Mouse (Mus musculus): ENCODE results near the gene Dpm3. TPM values are rescaled to one million over a fixed set of nuclear protein-coding genes. Genes with fewer than 3 reads are reported as not detected.

Dpm3 gene
- polyA plus RNA-seq, 1 experiment from 2014 or later, result 88.7 TPM

GRCm38 (mm10) chr3:89281579-89282290 lies 22.6 kb downstream of the Dpm3 start:
- WGBS, result 10% methylated on average over 20 of the region's 20 CpGs
- peak overlapping the region; percentile 81; the same call in 1 of the 2 replicates for H3K9ac ChIP-seq
- peak overlapping the region; percentile 92 for H3K27ac ChIP-seq
- no peaks in the 10 kb centered on the region for H3K9me3 ChIP-seq (replicated peaks)
- peak overlapping the region; percentile 98 for H3K4me2 ChIP-seq
- no peaks in the 10 kb centered on the region for H3K36me3 ChIP-seq
- no peak for ATAC-seq (replicated peaks; ENCODE audit: insufficient number of reproducible peaks, insufficient read depth, low FRiP score, low read depth)
- peak overlapping the region; percentile 70 for H3K4me3 ChIP-seq
- H3K27me3 ChIP-seq, result no peaks in the 10 kb centered on the region
- H3K4me1 ChIP-seq (replicated peaks), result peaks cover 47% of the 10 kb centered on the region

- Histone ChIP-seq H3K9ac (no peak overlapping the region), H3K4me2 (0 out of 2 replicates have a peak overlapping the region, but pooled peaks have one; percentile 98), H3K4me1 (replicated peaks) (peaks cover 42% of the 10 kb centered on the region), H3K4me3 (no peak overlapping the region), H3K27ac (no peak overlapping the region), H3K9me3 (replicated peaks) (no peaks in the 10 kb centered on the region), H3K36me3 (no peaks in the 10 kb centered on the region), H3K27me3 (no peaks in the 10 kb centered on the region)
- WGBS, result 23% methylated on average over 4 of the region's 4 CpGs
- ATAC-seq (replicated peaks; ENCODE audit: insufficient number of reproducible peaks, insufficient read depth, low FRiP score, low read depth), result no peak
Observed at GRCm38 (mm10) chr3:89282291-89282643, 23.1 kb downstream of the Dpm3 start.

GRCm38 (mm10) chr3:89284261-89284660 lies 25.1 kb downstream of the Dpm3 start:
- WGBS, result 82% methylated on average over 3 of the region's 3 CpGs
- Histone ChIP-seq H3K9ac (no peak overlapping the region), H3K4me2 (no peak overlapping the region), H3K9me3 (replicated peaks) (no peaks in the 10 kb centered on the region), H3K27ac (no peak overlapping the region), H3K4me1 (replicated peaks) (peaks cover 29% of the 10 kb centered on the region), H3K36me3 (no peaks in the 10 kb centered on the region), H3K4me3 (no peak overlapping the region), H3K27me3 (no peaks in the 10 kb centered on the region)
- no peak for ATAC-seq (replicated peaks; ENCODE audit: insufficient number of reproducible peaks, insufficient read depth, low FRiP score, low read depth)

GRCm38 (mm10) chr3:89285526-89285925 lies 26.4 kb downstream of the Dpm3 start:
- no peak overlapping the region for H3K4me3 ChIP-seq
- H3K27me3 ChIP-seq, result no peaks in the 10 kb centered on the region
- H3K9me3 ChIP-seq (replicated peaks), result no peaks in the 10 kb centered on the region
- no peak overlapping the region for H3K4me2 ChIP-seq
- H3K4me1 ChIP-seq (replicated peaks), result peaks cover 20% of the 10 kb centered on the region
- H3K27ac ChIP-seq, result no peak overlapping the region
- H3K36me3 ChIP-seq, result no peaks in the 10 kb centered on the region
- H3K9ac ChIP-seq, result no peak overlapping the region
- no peak for ATAC-seq (replicated peaks; ENCODE audit: insufficient number of reproducible peaks, insufficient read depth, low FRiP score, low read depth)
- 33% methylated on average over 2 of the region's 2 CpGs for WGBS

GRCm38 (mm10) chr3:89287286-89287685 lies 28.1 kb downstream of the Dpm3 start:
- no peak for ATAC-seq (replicated peaks; ENCODE audit: insufficient number of reproducible peaks, insufficient read depth, low FRiP score, low read depth)
- 50% methylated on average over 5 of the region's 5 CpGs for WGBS
- no peaks in the 10 kb centered on the region for H3K36me3 ChIP-seq

GRCm38 (mm10) chr3:89288503-89288928 lies 29.4 kb downstream of the Dpm3 start:
- Histone ChIP-seq H3K27me3 (no peaks in the 10 kb centered on the region), H3K4me1 (replicated peaks) (peaks cover 7% of the 10 kb centered on the region; the same call in 1 of the 2 replicates), H3K36me3 (no peaks in the 10 kb centered on the region), H3K9ac (no peak overlapping the region), H3K4me3 (no peak overlapping the region), H3K4me2 (no peak overlapping the region), H3K9me3 (replicated peaks) (no peaks in the 10 kb centered on the region), H3K27ac (no peak overlapping the region)
- WGBS, result 29% methylated on average over 7 of the region's 7 CpGs
- ATAC-seq (replicated peaks; ENCODE audit: insufficient number of reproducible peaks, insufficient read depth, low FRiP score, low read depth), result no peak

More at GRCm38 (mm10) chr3:89287286-89287685, 28.1 kb downstream of the Dpm3 start:
- no peak overlapping the region for H3K4me3 ChIP-seq
- no peak overlapping the region for H3K4me2 ChIP-seq
- H3K27me3 ChIP-seq, result no peaks in the 10 kb centered on the region
- H3K9me3 ChIP-seq (replicated peaks), result no peaks in the 10 kb centered on the region
- H3K4me1 ChIP-seq (replicated peaks), result peaks cover 7% of the 10 kb centered on the region; the same call in 1 of the 2 replicates
- peak overlapping the region; percentile 51 for H3K27ac ChIP-seq
- no peak overlapping the region for H3K9ac ChIP-seq

- Histone ChIP-seq H3K36me3 (no peaks in the 10 kb centered on the region), H3K27me3 (no peaks in the 10 kb centered on the region), H3K9ac (no peak overlapping the region), H3K27ac (no peak overlapping the region), H3K4me3 (no peak overlapping the region), H3K9me3 (replicated peaks) (no peaks in the 10 kb centered on the region), H3K4me2 (no peak overlapping the region), H3K4me1 (replicated peaks) (peaks cover 7% of the 10 kb centered on the region; the same call in 1 of the 2 replicates)
- 43% methylated on average over 10 of the region's 10 CpGs for WGBS
- ATAC-seq (replicated peaks; ENCODE audit: insufficient number of reproducible peaks, insufficient read depth, low FRiP score, low read depth), result no peak
Observed at GRCm38 (mm10) chr3:89291874-89292273, 32.7 kb downstream of the Dpm3 start.

- Histone ChIP-seq H3K27ac (no peak overlapping the region), H3K9me3 (replicated peaks) (no peaks in the 10 kb centered on the region), H3K27me3 (no peaks in the 10 kb centered on the region), H3K4me1 (replicated peaks) (peaks cover 7% of the 10 kb centered on the region; the same call in 1 of the 2 replicates), H3K4me3 (no peak overlapping the region), H3K4me2 (no peak overlapping the region), H3K9ac (no peak overlapping the region), H3K36me3 (no peaks in the 10 kb centered on the region)
- 79% methylated on average over 5 of the region's 5 CpGs for WGBS
- ATAC-seq (replicated peaks; ENCODE audit: insufficient number of reproducible peaks, insufficient read depth, low FRiP score, low read depth), result no peak
Observed at GRCm38 (mm10) chr3:89292303-89292702, 33.1 kb downstream of the Dpm3 start.

- Histone ChIP-seq H3K4me3 (no peak overlapping the region), H3K27ac (no peak overlapping the region), H3K27me3 (no peaks in the 10 kb centered on the region), H3K9ac (no peak overlapping the region), H3K4me2 (no peak overlapping the region), H3K36me3 (no peaks in the 10 kb centered on the region), H3K4me1 (replicated peaks) (0 out of 2 replicates have a peak, but pooled peaks cover 2% of the 10 kb centered on the region), H3K9me3 (replicated peaks) (no peaks in the 10 kb centered on the region)
- ATAC-seq (replicated peaks; ENCODE audit: insufficient number of reproducible peaks, insufficient read depth, low FRiP score, low read depth), result no peak
- 88% methylated on average over 11 of the region's 11 CpGs for WGBS
Observed at GRCm38 (mm10) chr3:89293247-89293918, 34.2 kb downstream of the Dpm3 start.

GRCm38 (mm10) chr3:89294195-89294594 lies 35.0 kb downstream of the Dpm3 start:
- no peak overlapping the region for H3K4me2 ChIP-seq
- no peak overlapping the region for H3K4me3 ChIP-seq
- H3K9me3 ChIP-seq (replicated peaks), result no peaks in the 10 kb centered on the region
- 74% methylated on average over 5 of the region's 5 CpGs for WGBS
- H3K27ac ChIP-seq, result no peak overlapping the region
- H3K27me3 ChIP-seq, result no peaks in the 10 kb centered on the region
- H3K9ac ChIP-seq, result no peak overlapping the region
- no peak for ATAC-seq (replicated peaks; ENCODE audit: insufficient number of reproducible peaks, insufficient read depth, low FRiP score, low read depth)
- no peaks in the 10 kb centered on the region for H3K36me3 ChIP-seq
- H3K4me1 ChIP-seq (replicated peaks), result 0 out of 2 replicates have a peak, but pooled peaks cover under 1% of the 10 kb centered on the region

- no peaks in the 10 kb centered on the region for H3K9me3 ChIP-seq (replicated peaks)
- H3K4me2 ChIP-seq, result no peak overlapping the region
- no peak overlapping the region for H3K9ac ChIP-seq
- no peak overlapping the region for H3K27ac ChIP-seq
- no peaks in the 10 kb centered on the region for H3K27me3 ChIP-seq
- H3K36me3 ChIP-seq, result no peaks in the 10 kb centered on the region
- ATAC-seq (replicated peaks; ENCODE audit: insufficient number of reproducible peaks, insufficient read depth, low FRiP score, low read depth), result no peak
- WGBS, result 73% methylated on average over 8 of the region's 8 CpGs
- H3K4me1 ChIP-seq (replicated peaks), result peaks cover 10% of the 10 kb centered on the region
- no peak overlapping the region for H3K4me3 ChIP-seq
Observed at GRCm38 (mm10) chr3:89295685-89296230, 36.6 kb downstream of the Dpm3 start.
